Mouse (Mus musculus): Measurements from ENCODE around the gene Slitrk6. TPM values are rescaled to one million over a fixed set of nuclear protein-coding genes. Genes with fewer than 3 reads are reported as not detected.

Gene Slitrk6
- not detected for polyA plus RNA-seq (2017; shearing (Covaris generic))

GRCm38 (mm10) chr14:110754484-110755307, at the start of gene Slitrk6:
Gene Slitrk6 (minus strand): TSS chr14:110755149.

Data from activated CD4-positive, CD25-positive, alpha-beta regulatory T cell, adult 9 weeks (primary cell).